Mouse (Mus musculus): ENCODE data around the gene Fgfr1op2. TPM values are rescaled to one million over a fixed set of nuclear protein-coding genes. Genes with fewer than 3 reads are reported as not detected.
A peak's percentile ranks its signal among the peaks of the same experiment; 100 is the strongest.

Fgfr1op2 gene
- 89.2 and 95.8 TPM in 2 replicates for polyA plus RNA-seq (2016; fragmentation: Nextera tagmentation; extraction: Ambion mirVana)

GRCm38 (mm10) chr6:146576903-146577302 is at the start of gene Fgfr1op2:
TSS of gene Fgfr1op2 (plus strand) at chr6:146577203.
- H3K4me2 ChIP-seq: peak within 1 kb of the TSS; percentile 65

GRCm38 (mm10) chr6:146527537-146527936 is 49.5 kb upstream of the Fgfr1op2 start:
- no peaks in the 10 kb centered on the region for H3K27me3 ChIP-seq
- no peak overlapping the region for H3K4me2 ChIP-seq
- H3K27ac ChIP-seq: no peak overlapping the region
- ATAC-seq (ENCODE audit: insufficient number of reproducible peaks, insufficient read depth, low FRiP score, low TSS enrichment, low read depth): no peak
- 85% methylated on average over 2 of the region's 2 CpGs for WGBS
- H3K4me1 ChIP-seq (replicated peaks): no peaks in the 10 kb centered on the region
- H3K9ac ChIP-seq (replicated peaks): no peak overlapping the region
- H3K4me3 ChIP-seq (replicated peaks): no peak overlapping the region
- H3K36me3 ChIP-seq: no peaks in the 10 kb centered on the region
- 0 out of 2 replicates have a peak, but pooled peaks cover 5% of the 10 kb centered on the region for H3K9me3 ChIP-seq

More at GRCm38 (mm10) chr6:146576903-146577302, at the start of gene Fgfr1op2:
- H3K4me3 ChIP-seq (replicated peaks): peak within 1 kb of the TSS; percentile 88
- WGBS: under 1% methylated on average over 13 of the region's 13 CpGs
- no peaks in the 10 kb centered on the region for H3K36me3 ChIP-seq
- H3K9me3 ChIP-seq: no peaks in the 10 kb centered on the region
- H3K27ac ChIP-seq: peak within 1 kb of the TSS; percentile 96
- H3K9ac ChIP-seq (replicated peaks): peak within 1 kb of the TSS; percentile 95
- no peak for ATAC-seq (ENCODE audit: insufficient number of reproducible peaks, insufficient read depth, low FRiP score, low TSS enrichment, low read depth)
- H3K4me1 ChIP-seq (replicated peaks): peaks cover 45% of the 10 kb centered on the region
- H3K27me3 ChIP-seq: no peaks in the 10 kb centered on the region

- ATAC-seq (ENCODE audit: insufficient number of reproducible peaks, insufficient read depth, low FRiP score, low TSS enrichment, low read depth): no peak
- no peak overlapping the region for H3K4me2 ChIP-seq
- H3K27ac ChIP-seq: no peak overlapping the region
- no peaks in the 10 kb centered on the region for H3K4me1 ChIP-seq (replicated peaks)
- H3K4me3 ChIP-seq (replicated peaks): no peak overlapping the region
- H3K9me3 ChIP-seq: no peaks in the 10 kb centered on the region
- H3K36me3 ChIP-seq: no peaks in the 10 kb centered on the region
- H3K27me3 ChIP-seq: no peaks in the 10 kb centered on the region
- WGBS: 21% methylated on average over 7 of the region's 7 CpGs
- no peak overlapping the region for H3K9ac ChIP-seq (replicated peaks)
Measured at GRCm38 (mm10) chr6:146530363-146530762, 46.6 kb upstream of the Fgfr1op2 start.

- 11% methylated on average over 5 of the region's 5 CpGs for WGBS
- Histone ChIP-seq H3K4me2 (no peak overlapping the region), H3K27ac (no peak overlapping the region), H3K36me3 (no peaks in the 10 kb centered on the region), H3K4me3 (replicated peaks) (no peak overlapping the region), H3K4me1 (replicated peaks) (no peaks in the 10 kb centered on the region), H3K27me3 (no peaks in the 10 kb centered on the region), H3K9me3 (no peaks in the 10 kb centered on the region), H3K9ac (replicated peaks) (no peak overlapping the region)
- ATAC-seq (ENCODE audit: insufficient number of reproducible peaks, insufficient read depth, low FRiP score, low TSS enrichment, low read depth): no peak
Measured at GRCm38 (mm10) chr6:146530769-146531168, 46.2 kb upstream of the Fgfr1op2 start.

GRCm38 (mm10) chr6:146533146-146533545 is 43.9 kb upstream of the Fgfr1op2 start:
- no peak overlapping the region for H3K4me3 ChIP-seq (replicated peaks)
- H3K4me2 ChIP-seq: no peak overlapping the region
- no peak overlapping the region for H3K9ac ChIP-seq (replicated peaks)
- ATAC-seq (ENCODE audit: insufficient number of reproducible peaks, insufficient read depth, low FRiP score, low TSS enrichment, low read depth): no peak
- H3K4me1 ChIP-seq (replicated peaks): no peaks in the 10 kb centered on the region
- H3K27ac ChIP-seq: no peak overlapping the region
- no peaks in the 10 kb centered on the region for H3K27me3 ChIP-seq
- no peaks in the 10 kb centered on the region for H3K36me3 ChIP-seq
- WGBS: 85% methylated on average over 4 of the region's 4 CpGs
- H3K9me3 ChIP-seq: no peaks in the 10 kb centered on the region

DNA sequence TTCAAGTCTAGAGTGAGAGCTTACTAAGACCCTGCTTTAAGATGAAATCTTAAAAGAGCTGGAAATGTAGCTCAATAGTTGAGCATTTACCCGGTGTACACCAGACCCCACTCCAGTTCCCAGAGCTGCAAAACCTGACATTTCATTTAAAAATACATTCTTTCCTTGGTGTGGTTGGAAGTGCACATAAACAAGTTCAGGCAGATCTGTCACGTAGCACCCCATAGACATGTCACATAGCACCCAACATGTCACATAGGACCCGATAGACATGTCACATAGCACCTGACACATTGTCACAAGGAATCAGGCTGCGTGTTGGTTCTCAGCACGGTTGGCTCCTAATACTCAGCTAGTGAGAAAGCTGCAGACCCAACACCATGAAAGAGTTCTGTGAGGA is 41.5 kb upstream of the Fgfr1op2 start:
- Histone ChIP-seq H3K4me2 (no peak overlapping the region), H3K27me3 (no peaks in the 10 kb centered on the region), H3K27ac (no peak overlapping the region), H3K9ac (replicated peaks) (no peak overlapping the region), H3K4me1 (replicated peaks) (no peaks in the 10 kb centered on the region), H3K4me3 (replicated peaks) (no peak overlapping the region), H3K36me3 (no peaks in the 10 kb centered on the region), H3K9me3 (no peaks in the 10 kb centered on the region)
- ATAC-seq (ENCODE audit: insufficient number of reproducible peaks, insufficient read depth, low FRiP score, low TSS enrichment, low read depth): no peak
- 87% methylated on average over 5 of the region's 5 CpGs for WGBS

- no peaks in the 10 kb centered on the region for H3K4me1 ChIP-seq (replicated peaks)
- no peaks in the 10 kb centered on the region for H3K36me3 ChIP-seq
- WGBS: 78% methylated on average over 4 of the region's 4 CpGs
- no peak overlapping the region for H3K4me3 ChIP-seq (replicated peaks)
- no peaks in the 10 kb centered on the region for H3K9me3 ChIP-seq
- H3K9ac ChIP-seq (replicated peaks): no peak overlapping the region
- no peak overlapping the region for H3K4me2 ChIP-seq
- no peak overlapping the region for H3K27ac ChIP-seq
- H3K27me3 ChIP-seq: no peaks in the 10 kb centered on the region
- ATAC-seq (ENCODE audit: insufficient number of reproducible peaks, insufficient read depth, low FRiP score, low TSS enrichment, low read depth): no peak
Measured at GRCm38 (mm10) chr6:146537111-146537510, 39.9 kb upstream of the Fgfr1op2 start.

- ATAC-seq (ENCODE audit: insufficient number of reproducible peaks, insufficient read depth, low FRiP score, low TSS enrichment, low read depth): no peak
- Histone ChIP-seq H3K9ac (replicated peaks) (no peak overlapping the region), H3K36me3 (no peaks in the 10 kb centered on the region), H3K4me2 (no peak overlapping the region), H3K9me3 (no peaks in the 10 kb centered on the region), H3K27ac (no peak overlapping the region), H3K4me3 (replicated peaks) (no peak overlapping the region), H3K27me3 (no peaks in the 10 kb centered on the region), H3K4me1 (replicated peaks) (no peaks in the 10 kb centered on the region)
- WGBS: 53% methylated on average over 2 of the region's 2 CpGs
Measured at GRCm38 (mm10) chr6:146538071-146538470, 38.9 kb upstream of the Fgfr1op2 start.

DNA sequence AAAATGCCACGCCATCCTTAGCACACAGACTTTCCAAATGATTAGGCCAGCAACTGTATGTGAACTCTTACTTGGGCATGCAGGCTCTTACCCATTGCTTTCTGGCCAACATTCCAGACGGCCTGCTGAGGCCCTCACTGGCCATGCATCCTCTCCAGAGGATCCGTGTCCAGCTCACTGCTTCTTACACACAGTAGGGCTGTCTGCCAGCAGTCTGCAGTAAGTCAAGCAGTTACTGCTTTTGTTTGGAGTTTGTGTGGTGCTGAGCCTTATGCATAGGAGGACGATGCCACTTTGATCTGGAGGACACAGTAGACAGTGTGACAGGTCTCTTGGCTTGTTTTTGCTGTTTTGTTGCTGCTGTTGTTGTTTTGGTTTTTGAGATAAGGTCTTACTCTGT is 38.3 kb upstream of the Fgfr1op2 start:
- ATAC-seq (ENCODE audit: insufficient number of reproducible peaks, insufficient read depth, low FRiP score, low TSS enrichment, low read depth): no peak

GRCm38 (mm10) chr6:146540386-146540785 is 36.6 kb upstream of the Fgfr1op2 start:
- Histone ChIP-seq H3K36me3 (0 out of 2 replicates have a peak, but pooled peaks cover 3% of the 10 kb centered on the region), H3K4me3 (replicated peaks) (no peak overlapping the region), H3K27ac (no peak overlapping the region), H3K4me1 (replicated peaks) (no peaks in the 10 kb centered on the region), H3K4me2 (no peak overlapping the region), H3K9me3 (no peaks in the 10 kb centered on the region), H3K9ac (replicated peaks) (no peak overlapping the region), H3K27me3 (no peaks in the 10 kb centered on the region)
- no peak for ATAC-seq (ENCODE audit: insufficient number of reproducible peaks, insufficient read depth, low FRiP score, low TSS enrichment, low read depth)
- WGBS: 85% methylated on average over 3 of the region's 3 CpGs

More for the DNA sequence above, 38.3 kb upstream of the Fgfr1op2 start:
- no peak overlapping the region for H3K4me3 ChIP-seq (replicated peaks)
- H3K4me2 ChIP-seq: no peak overlapping the region
- no peaks in the 10 kb centered on the region for H3K4me1 ChIP-seq (replicated peaks)
- H3K27ac ChIP-seq: no peak overlapping the region
- no peaks in the 10 kb centered on the region for H3K9me3 ChIP-seq
- H3K27me3 ChIP-seq: no peaks in the 10 kb centered on the region
- H3K9ac ChIP-seq (replicated peaks): no peak overlapping the region
- 63% methylated on average over 4 of the region's 4 CpGs for WGBS
- no peaks in the 10 kb centered on the region for H3K36me3 ChIP-seq

DNA sequence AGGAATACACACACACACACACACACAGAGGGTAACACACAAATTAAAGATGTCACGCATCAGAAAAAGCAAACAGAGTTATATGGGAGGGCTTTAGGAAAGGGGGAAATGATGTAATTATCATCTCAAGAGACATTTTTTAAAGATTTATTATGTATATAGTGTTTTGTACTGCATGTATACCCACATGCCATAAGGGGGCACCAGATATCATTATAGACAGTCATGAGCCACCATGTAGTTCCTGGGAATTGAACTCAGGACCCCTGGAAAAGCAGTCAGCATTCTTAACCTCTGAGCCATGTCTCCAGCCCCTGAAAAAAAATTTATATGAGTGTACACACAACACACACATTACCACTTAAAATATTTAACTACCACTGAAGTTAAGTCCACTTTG is 32.4 kb upstream of the Fgfr1op2 start:
- H3K4me2 ChIP-seq: no peak overlapping the region
- ATAC-seq (ENCODE audit: insufficient number of reproducible peaks, insufficient read depth, low FRiP score, low TSS enrichment, low read depth): no peak
- no peaks in the 10 kb centered on the region for H3K4me1 ChIP-seq (replicated peaks)
- no peaks in the 10 kb centered on the region for H3K9me3 ChIP-seq
- H3K27me3 ChIP-seq: no peaks in the 10 kb centered on the region
- H3K27ac ChIP-seq: no peak overlapping the region
- no peak overlapping the region for H3K9ac ChIP-seq (replicated peaks)
- no peak overlapping the region for H3K4me3 ChIP-seq (replicated peaks)
- WGBS: 97% methylated on average over 1 of the region's 1 CpGs
- H3K36me3 ChIP-seq: peaks cover 41% of the 10 kb centered on the region

- WGBS: 83% methylated on average over 5 of the region's 5 CpGs
- Histone ChIP-seq H3K36me3 (peaks cover 48% of the 10 kb centered on the region), H3K9ac (replicated peaks) (no peak overlapping the region), H3K4me3 (replicated peaks) (no peak overlapping the region), H3K4me1 (replicated peaks) (no peaks in the 10 kb centered on the region), H3K9me3 (no peaks in the 10 kb centered on the region), H3K27me3 (no peaks in the 10 kb centered on the region), H3K4me2 (no peak overlapping the region), H3K27ac (no peak overlapping the region)
- ATAC-seq (ENCODE audit: insufficient number of reproducible peaks, insufficient read depth, low FRiP score, low TSS enrichment, low read depth): no peak
Measured at GRCm38 (mm10) chr6:146545289-146545865, 31.6 kb upstream of the Fgfr1op2 start.

Data from limb, embryonic 12.5 days (tissue).